Mouse (Mus musculus) layer of hippocampus, postnatal 25 days (tissue): Measurements from ENCODE around the gene Olfr1408. TPM values are rescaled to one million over a fixed set of nuclear protein-coding genes. Genes with fewer than 3 reads are reported as not detected.

Source experiments
- DNase-seq, 2 experiments: peaks; one replicate each; pipeline ENCODE4 v3.0.0; 2022; ENCODE audit warnings: mixed read lengths in 2 of 2, low spot score in 1 of 2; ENCODE audit errors: extremely low spot score in 1 of 2
- total RNA-seq, 2 experiments: library from RNA; stranded (reverse); gene quantifications; 2 replicates each; pipeline ENCODE4 v1.2.3; 2021

Olfr1408 gene
- not detected for total RNA-seq

- no peak for DNase-seq
These were observed at the start of gene Olfr1408 for GRCm38 (mm10) chr1:173137274-173137673. Olfr1408 (minus strand) TSS chr1:173137374.

- no peak for DNase-seq
These were observed 37.1 kb upstream of the Olfr1408 start for GRCm38 (mm10) chr1:173174154-173174842.

Other genes starting within 250 kb of the Olfr1408 start
- not detected for gene Apcs, start 242.3 kb downstream of the Olfr1408 start, total RNA-seq
- gene Olfr16, start 187.0 kb downstream of the Olfr1408 start, total RNA-seq, result not detected
- gene Olfr1406, start 53.3 kb upstream of the Olfr1408 start, total RNA-seq, result not detected
- not detected for gene Olfr218, start 60.4 kb upstream of the Olfr1408 start, total RNA-seq
- not detected for gene Olfr1404, start 75.0 kb upstream of the Olfr1408 start, total RNA-seq
- not detected for gene Fcer1a, start 89.8 kb upstream of the Olfr1408 start, total RNA-seq
- gene Olfr418, start 128.6 kb upstream of the Olfr1408 start, total RNA-seq, result not detected
- gene Mptx2, start 140.4 kb upstream of the Olfr1408 start, total RNA-seq, result not detected
- 10 to 100 TPM; 64.9 to 73.8 TPM for gene Ackr1, start 196.4 kb upstream of the Olfr1408 start, total RNA-seq
- gene Aim2, start 213.5 kb upstream of the Olfr1408 start, total RNA-seq, result 1 to 10 TPM; 3.2 to 4.6 TPM
- 100 to 1,000 TPM; 362 to 370 TPM for gene Cadm3, start 230.3 kb upstream of the Olfr1408 start, total RNA-seq